Mouse (Mus musculus) cerebellum, adult 2 months (tissue): Measurements from ENCODE around the gene Myh6.

Source experiments
- CTCF ChIP-seq: fragments of 200-500 bp; IDR thresholded peaks from 2 replicates; pipeline ENCODE4 v1.5.1; 2011; ENCODE audit warnings: low read depth, mild to moderate bottlenecking, control low read depth, low read length, moderate library complexity, borderline replicate concordance; ENCODE audit not compliant: insufficient read depth
- POLR2A ChIP-seq: fragments of 200-500 bp; IDR thresholded peaks from 2 replicates; pipeline ENCODE4 v1.6.1; 2011; ENCODE audit warnings: low read length, control low read depth, borderline replicate concordance; ENCODE audit not compliant: insufficient read depth

DNA sequence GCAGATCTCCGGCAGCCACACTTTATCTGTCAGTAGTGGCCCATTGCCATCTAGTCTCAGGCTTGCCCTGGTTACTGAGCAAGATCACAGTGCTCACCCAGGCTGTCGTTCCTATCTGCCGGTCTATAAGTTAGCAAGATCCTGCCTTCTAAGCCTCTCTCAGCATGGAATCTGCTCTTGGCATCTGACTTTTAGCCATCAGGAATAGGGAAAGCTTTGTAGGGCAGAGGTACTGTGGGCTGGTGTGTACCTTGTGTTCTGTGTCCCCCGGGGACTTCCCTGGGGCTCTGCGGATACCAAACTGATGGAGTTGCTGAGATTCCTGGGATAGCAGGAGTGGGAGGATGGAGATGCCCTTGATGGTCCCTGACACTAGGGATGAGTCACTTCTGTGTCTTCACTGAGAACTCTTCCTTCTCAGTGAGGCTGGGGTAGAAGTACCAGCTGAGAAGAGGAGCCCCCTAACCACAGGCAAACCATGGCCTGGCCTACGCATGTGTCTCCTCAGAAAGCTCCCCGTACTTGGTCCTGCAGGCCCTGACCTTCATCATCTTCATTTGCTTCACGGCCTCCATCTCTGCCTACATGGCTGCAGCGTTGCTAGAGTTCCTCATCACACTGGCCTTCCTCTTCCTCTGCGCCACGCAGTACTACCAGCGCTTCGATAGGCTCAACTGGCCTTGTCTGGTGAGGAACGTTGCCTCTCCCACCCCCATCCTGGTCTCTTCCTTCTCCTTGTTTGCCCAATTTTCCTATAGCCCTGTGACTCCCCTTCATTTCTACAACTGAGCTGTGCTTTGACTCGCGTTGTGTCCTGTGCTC lies 29.2 kb downstream of the Myh6 start:
- TF ChIP-seq CTCF (no peak), POLR2A (no peak)
